Mouse (Mus musculus): ENCODE measurements around the gene BC049730.

DNA sequence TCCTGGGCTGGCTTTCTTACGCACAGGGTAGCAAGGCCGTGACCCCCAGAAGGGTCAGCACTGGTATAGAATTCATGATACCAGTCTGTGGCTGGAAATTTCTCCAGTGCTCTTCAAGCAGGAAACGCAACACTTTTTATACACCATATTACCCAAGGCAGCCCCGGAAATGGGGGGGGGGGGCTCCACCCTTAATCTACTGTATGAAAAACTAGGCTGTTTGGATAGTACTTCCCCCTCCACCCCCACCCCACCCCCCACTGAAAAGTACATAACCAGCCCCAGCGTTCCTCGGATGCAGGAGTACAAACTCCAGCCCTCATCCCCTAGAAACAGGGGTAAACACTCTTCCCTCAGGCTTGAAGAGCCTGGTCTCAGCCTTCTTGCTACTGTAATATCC lies 51.2 kb downstream of the BC049730 start, which contains the start of gene Cd177:
- TF ChIP-seq CTCF (conservative IDR thresholded peaks at IDR 0.05; ENCODE audit: low read length) = no peak
- TF ChIP-seq POU5F1 (IDR thresholded peaks at IDR 0.05; ENCODE audit: borderline replicate concordance, low read length) = no peak
- TF ChIP-seq NANOG (IDR thresholded peaks at IDR 0.05; ENCODE audit: borderline replicate concordance, low read length) = no peak
